Mouse (Mus musculus) CH12.LX (cell line): ENCODE measurements around the gene Ilkap. TPM values are rescaled to one million over a fixed set of nuclear protein-coding genes. Genes with fewer than 3 reads are reported as not detected.

Experiments used
- DNase-seq: peaks from one replicate; pipeline ENCODE4 v3.0.0-alpha.2; 2013; ENCODE audit errors: extremely low read depth
- H3K27ac ChIP-seq: 2 replicates; pipeline ENCODE4 v1.5.1; 2012; ENCODE audit warnings: low read depth, mild to moderate bottlenecking, control low read depth, moderate library complexity; ENCODE audit not compliant: insufficient read depth
- H3K27me3 ChIP-seq: replicated peaks from 2 replicates; pipeline ENCODE3; 2012; ENCODE audit warnings: inconsistent platforms
- H3K36me3 ChIP-seq, 2 experiments: replicated peaks in 1 of 2; 2 replicates each; pipeline versions ENCODE3 to v1.6.1; 2012; ENCODE audit warnings: inconsistent platforms in 1 of 2, low read length in 1 of 2, mild to moderate bottlenecking in 1 of 2, mixed read lengths in 1 of 2, moderate library complexity in 1 of 2; ENCODE audit not compliant: control insufficient read depth in 1 of 2, insufficient read depth in 1 of 2
- H3K4me1 ChIP-seq, 2 experiments: 2 replicates each; pipeline ENCODE4 v1.6.1; 2012; ENCODE audit warnings: inconsistent platforms in 1 of 2, moderate library complexity in 1 of 2; ENCODE audit not compliant: insufficient read depth in 2 of 2, control insufficient read depth in 1 of 2
- H3K4me2 ChIP-seq: 2 replicates; pipeline ENCODE4 v1.6.1; 2012; ENCODE audit warnings: low read depth, mild to moderate bottlenecking, control low read depth; ENCODE audit not compliant: poor library complexity, insufficient read depth, severe bottlenecking
- H3K4me3 ChIP-seq, 3 experiments: fragments of 150-350 bp in 1 of 3; sonication (generic) in 1 of 3; replicated peaks in 1 of 3; 2 replicates each; pipeline versions ENCODE3 to v1.5.1; 2011 to 2012; ENCODE audit warnings: low read depth in 2 of 3, low read length in 2 of 3, mild to moderate bottlenecking in 2 of 3, moderate library complexity in 2 of 3, control low read depth in 1 of 3, improper control_type of control experiment in 1 of 3, inconsistent platforms in 1 of 3, mixed read lengths in 1 of 3; ENCODE audit not compliant: poor library complexity in 1 of 3
- H3K79me2 ChIP-seq: replicated peaks from 2 replicates; pipeline ENCODE4 v1.6.1; 2012; ENCODE audit warnings: mild to moderate bottlenecking, moderate library complexity; ENCODE audit not compliant: control insufficient read depth, poor library complexity, insufficient read depth, severe bottlenecking; ENCODE audit errors: extremely low read depth
- H3K9ac ChIP-seq: 2 replicates; pipeline ENCODE4 v1.6.1; 2012; ENCODE audit warnings: low read depth, mild to moderate bottlenecking, control low read depth, moderate library complexity; ENCODE audit not compliant: insufficient read depth
- H3K9me3 ChIP-seq: replicated peaks from 2 replicates; pipeline ENCODE3; 2012; ENCODE audit warnings: low read length, inconsistent platforms, mixed read lengths
- CHD1 ChIP-seq: IDR thresholded peaks from 2 replicates; pipeline ENCODE4 v1.6.1; 2012; ENCODE audit warnings: low read depth, low read length, improper control_type of control experiment, inconsistent platforms
- CTCF ChIP-seq, 2 experiments: IDR thresholded peaks in 1 of 2; conservative IDR thresholded peaks in 1 of 2; 2 replicates each; pipeline ENCODE4 v1.5.1; 2011 to 2012; ENCODE audit warnings: low read depth in 2 of 2, low read length in 2 of 2, improper control_type of control experiment in 1 of 2, inconsistent platforms in 1 of 2, mild to moderate bottlenecking in 1 of 2, moderate library complexity in 1 of 2
- ELF1 ChIP-seq: IDR thresholded peaks from 2 replicates; pipeline ENCODE4 v1.6.1; 2014; ENCODE audit warnings: low read depth, mild to moderate bottlenecking, inconsistent platforms, low read length, improper control_type of control experiment
- ETS1 ChIP-seq: conservative IDR thresholded peaks from 2 replicates; pipeline ENCODE4 v1.6.1; 2012; ENCODE audit warnings: low read depth, mild to moderate bottlenecking, inconsistent platforms, low read length, improper control_type of control experiment, moderate library complexity
- HCFC1 ChIP-seq: IDR thresholded peaks from 2 replicates; pipeline ENCODE4 v1.6.1; 2012; ENCODE audit warnings: low read depth, mild to moderate bottlenecking, inconsistent platforms, low read length, improper control_type of control experiment
- JUND ChIP-seq: conservative IDR thresholded peaks from 2 replicates; pipeline ENCODE4 v1.6.1; 2011; ENCODE audit warnings: low read depth, low read length, improper control_type of control experiment
- KAT2A ChIP-seq: IDR thresholded peaks from 2 replicates; pipeline ENCODE4 v1.6.1; 2012; ENCODE audit warnings: low read length, improper control_type of control experiment, inconsistent platforms; ENCODE audit not compliant: insufficient replicate concordance
- MAFK ChIP-seq: IDR thresholded peaks from 2 replicates; pipeline ENCODE4 v1.6.1; 2011; ENCODE audit warnings: low read length, improper control_type of control experiment; ENCODE audit not compliant: insufficient replicate concordance
- MAX ChIP-seq: IDR thresholded peaks from 2 replicates; pipeline ENCODE4 v1.6.1; 2011; ENCODE audit warnings: low read length, improper control_type of control experiment
- MXI1 ChIP-seq: IDR thresholded peaks from 2 replicates; pipeline ENCODE4 v1.6.1; 2011; ENCODE audit warnings: mild to moderate bottlenecking, low read depth, low read length, improper control_type of control experiment
- MYC ChIP-seq: IDR thresholded peaks from 2 replicates; pipeline ENCODE4 v1.6.1; 2011; ENCODE audit warnings: low read depth, mild to moderate bottlenecking, improper control_type of control experiment, low read length
- NELFE ChIP-seq: IDR thresholded peaks from 2 replicates; pipeline ENCODE4 v1.6.1; 2011; ENCODE audit warnings: low read depth, low read length, improper control_type of control experiment
- NRF1 ChIP-seq: IDR thresholded peaks from 2 replicates; pipeline ENCODE4 v1.6.1; 2014; ENCODE audit warnings: low read depth, mild to moderate bottlenecking, inconsistent platforms, low read length, improper control_type of control experiment, moderate library complexity
- POLR2AphosphoS2 ChIP-seq: IDR thresholded peaks from 2 replicates; pipeline ENCODE4 v1.6.1; 2011; ENCODE audit warnings: low read depth, low read length, improper control_type of control experiment
- RAD21 ChIP-seq: IDR thresholded peaks from 2 replicates; pipeline ENCODE4 v1.6.1; 2011; ENCODE audit warnings: low read depth, mild to moderate bottlenecking, low read length, improper control_type of control experiment, moderate library complexity
- RCOR1 ChIP-seq: conservative IDR thresholded peaks from 2 replicates; pipeline ENCODE4 v1.6.1; 2012; ENCODE audit warnings: low read depth, mild to moderate bottlenecking, inconsistent platforms, low read length, improper control_type of control experiment
- TCF12 ChIP-seq: IDR thresholded peaks from 2 replicates; pipeline ENCODE4 v1.6.1; 2014; ENCODE audit warnings: low read depth, mild to moderate bottlenecking, inconsistent platforms, low read length, improper control_type of control experiment
- USF1 ChIP-seq: IDR thresholded peaks from 2 replicates; pipeline ENCODE4 v1.6.1; 2014; ENCODE audit warnings: low read depth, mild to moderate bottlenecking, inconsistent platforms, low read length, improper control_type of control experiment
- USF2 ChIP-seq: conservative IDR thresholded peaks from 2 replicates; pipeline ENCODE4 v1.6.1; 2011; ENCODE audit warnings: low read depth, low read length, improper control_type of control experiment
- ZC3H11A ChIP-seq: IDR thresholded peaks from 2 replicates; pipeline ENCODE4 v1.6.1; 2012; ENCODE audit warnings: low read depth, mild to moderate bottlenecking, inconsistent platforms, low read length, improper control_type of control experiment
- ZMIZ1 ChIP-seq: IDR thresholded peaks from 2 replicates; pipeline ENCODE4 v1.6.1; 2012; ENCODE audit warnings: low read depth, mild to moderate bottlenecking, inconsistent platforms, low read length, improper control_type of control experiment
- dilution Hi-C: fragments of 300-500 bp; cut with MboI; formaldehyde crosslinking; loops from 2 replicates; pipeline ENCODE4 v1.14.3; 2020; ENCODE audit warnings: low sequenced_read_pairs; ENCODE audit not compliant: extremely low pct_unique_long_range_greater_than_20kb, extremely low pct_ligation_motif_present
- in situ Hi-C: fragments of 300-500 bp; cut with MboI; formaldehyde crosslinking; loops from 3 replicates; pipeline ENCODE4 v1.14.3; 2019; ENCODE audit warnings: low sequenced_read_pairs, low pct_ligation_motif_present, low pct_unique_long_range_greater_than_20kb, mixed read lengths
- polyA plus RNA-seq: library from polyadenylated mRNA; unstranded; fragments of >175 nt; gene quantifications from 2 replicates; pipeline ENCODE4 v1.2.1, GENCODE M21; 2012; ENCODE audit warnings: low read depth; ENCODE audit not compliant: insufficient read length
- total RNA-seq, 2 experiments: library from RNA; depleted of rRNA; stranded (reverse); fragments of 300-350 nt in 1 of 2; fragments of >200 nt in 1 of 2; gene quantifications; 2 replicates each; pipeline ENCODE4 v1.2.3; 2012 to 2014

Ilkap gene
- total and polyA plus RNA-seq, 3 experiments = 77.9 to 101 (median 79.1) TPM

- TF ChIP-seq MXI1 = peak; percentile 53; the same call in 1 of the 2 replicates
- TF ChIP-seq MAX = no peak
- TF ChIP-seq POLR2AphosphoS2 = no peak
- peak; percentile 68 for TF ChIP-seq MYC
- TF ChIP-seq ZC3H11A = no peak
- no peak for TF ChIP-seq KAT2A
- no peak for TF ChIP-seq CHD1
- no peak for TF ChIP-seq ETS1
- no peak for TF ChIP-seq TCF12
- peak; percentile 80 for TF ChIP-seq ELF1
- no peak for TF ChIP-seq CTCF (conservative IDR thresholded peaks at IDR 0.05 in 1 of 2, IDR thresholded peaks at IDR 0.05 in 1 of 2; ENCODE audit: low read depth in 2 of 2, low read length in 2 of 2)
- peak; percentile 61 for TF ChIP-seq NELFE
- TF ChIP-seq RAD21 = no peak
- no peak for TF ChIP-seq JUND
- no peak for TF ChIP-seq NRF1
- TF ChIP-seq USF2 = no peak
- TF ChIP-seq ZMIZ1 = no peak
- TF ChIP-seq HCFC1 = peak; percentile 66
- TF ChIP-seq RCOR1 = 0 out of 2 replicates have a peak, but pooled peaks have one; percentile 51
These were observed 73.0 kb downstream of the Ilkap start (continued) for GRCm38 (mm10) chr1:91325488-91326042.

- TF ChIP-seq USF1 (no peak), POLR2AphosphoS2 (no peak), ZC3H11A (no peak), MAFK (peak; percentile 26; the same call in 1 of the 2 replicates)
- H3K27ac ChIP-seq = no peak overlapping the region
- peaks cover 21 to 32% of the 10 kb centered on the region in 2 experiments for H3K4me1 ChIP-seq
- dilution Hi-C loops (no loop called here), in situ Hi-C loops (no loop called here)
- no peaks in the 10 kb centered on the region for H3K27me3 ChIP-seq
- H3K79me2 ChIP-seq = peaks cover 4% of the 10 kb centered on the region; the same call in 1 of the 2 replicates
- H3K9me3 ChIP-seq = no peaks in the 10 kb centered on the region
- H3K9ac ChIP-seq = peak overlapping the region; percentile 31; the same call in 1 of the 2 replicates
- DNase-seq = no peak
- 0 out of 2 replicates have a peak overlapping the region, but pooled peaks have one; percentile 69 for H3K4me2 ChIP-seq
- H3K4me3 ChIP-seq = peak overlapping the region; percentile 74 to 92 (median 85)
- H3K36me3 ChIP-seq = peaks cover 22 to 71% of the 10 kb centered on the region in 2 experiments
These were observed 74.0 kb downstream of the Ilkap start for GRCm38 (mm10) chr1:91324646-91325045.

Other genes starting within 250 kb of the Ilkap start
- gene Ramp1, start 219.0 kb downstream of the Ilkap start, total RNA-seq (2012; rRNA removed) = not detected in 2 replicates
- not detected in 2 replicates for gene Ramp1, start 219.0 kb downstream of the Ilkap start, total RNA-seq (2014; rRNA removed)
- not detected in 2 replicates for gene Ramp1, start 219.0 kb downstream of the Ilkap start, polyA plus RNA-seq
- 30.3 and 35.6 TPM in 2 replicates for gene Ube2f, start 148.5 kb downstream of the Ilkap start, total RNA-seq (2012; rRNA removed)
- gene Ube2f, start 148.5 kb downstream of the Ilkap start, total RNA-seq (2014; rRNA removed) = 58.1 and 58.8 TPM in 2 replicates
- gene Ube2f, start 148.5 kb downstream of the Ilkap start, polyA plus RNA-seq = 69.3 and 70.5 TPM in 2 replicates
- gene Scly, start 100.5 kb downstream of the Ilkap start, total RNA-seq (2012; rRNA removed) = 25.6 and 31.9 TPM in 2 replicates
- gene Scly, start 100.5 kb downstream of the Ilkap start, total RNA-seq (2014; rRNA removed) = 15.8 and 21.3 TPM in 2 replicates
- 66.6 and 71.2 TPM in 2 replicates for gene Scly, start 100.5 kb downstream of the Ilkap start, polyA plus RNA-seq
- 9.8 and 10.5 TPM in 2 replicates for gene Espnl, start 76.7 kb downstream of the Ilkap start, total RNA-seq (2012; rRNA removed)
- gene Espnl, start 76.7 kb downstream of the Ilkap start, total RNA-seq (2014; rRNA removed) = 7.0 and 7.8 TPM in 2 replicates
- 10.7 and 11.2 TPM in 2 replicates for gene Espnl, start 76.7 kb downstream of the Ilkap start, polyA plus RNA-seq
- gene Klhl30, start 47.8 kb downstream of the Ilkap start, total RNA-seq (2012; rRNA removed) = 0.17 and 0.34 TPM in 2 replicates
- 0.30 and 0.32 TPM in 2 replicates for gene Klhl30, start 47.8 kb downstream of the Ilkap start, total RNA-seq (2014; rRNA removed)
- 0.47 and 0.49 TPM in 2 replicates for gene Klhl30, start 47.8 kb downstream of the Ilkap start, polyA plus RNA-seq
- 5.7 and 8.4 TPM in 2 replicates for gene Erfe, start 32.4 kb downstream of the Ilkap start, total RNA-seq (2012; rRNA removed)
- 2.1 and 2.2 TPM in 2 replicates for gene Erfe, start 32.4 kb downstream of the Ilkap start, total RNA-seq (2014; rRNA removed)
- 1.8 and 2.3 TPM in 2 replicates for gene Erfe, start 32.4 kb downstream of the Ilkap start, polyA plus RNA-seq
- 25.7 and 32.7 TPM in 2 replicates for gene Hes6, start 15.2 kb upstream of the Ilkap start, total RNA-seq (2012; rRNA removed)
- 14.6 and 15.4 TPM in 2 replicates for gene Hes6, start 15.2 kb upstream of the Ilkap start, total RNA-seq (2014; rRNA removed)
- 21.1 and 21.4 TPM in 2 replicates for gene Hes6, start 15.2 kb upstream of the Ilkap start, polyA plus RNA-seq
- gene Per2, start 60.5 kb upstream of the Ilkap start, total RNA-seq (2012; rRNA removed) = 4.2 and 4.7 TPM in 2 replicates
- gene Per2, start 60.5 kb upstream of the Ilkap start, total RNA-seq (2014; rRNA removed) = 2.7 and 2.8 TPM in 2 replicates
- gene Per2, start 60.5 kb upstream of the Ilkap start, polyA plus RNA-seq = 5.2 and 5.8 TPM in 2 replicates
- gene Traf3ip1, start 95.8 kb upstream of the Ilkap start, total RNA-seq (2012; rRNA removed) = 5.0 and 5.5 TPM in 2 replicates
- gene Traf3ip1, start 95.8 kb upstream of the Ilkap start, total RNA-seq (2014; rRNA removed) = 5.1 and 5.9 TPM in 2 replicates
- 7.5 and 10.0 TPM in 2 replicates for gene Traf3ip1, start 95.8 kb upstream of the Ilkap start, polyA plus RNA-seq
- 9.5 and 10.8 TPM in 2 replicates for gene Asb1, start 141.7 kb upstream of the Ilkap start, total RNA-seq (2012; rRNA removed)
- 5.7 and 6.4 TPM in 2 replicates for gene Asb1, start 141.7 kb upstream of the Ilkap start, total RNA-seq (2014; rRNA removed)
- gene Asb1, start 141.7 kb upstream of the Ilkap start, polyA plus RNA-seq = 6.1 and 6.9 TPM in 2 replicates